Mouse (Mus musculus) stomach, embryonic 14.5 days (tissue): ENCODE results near the gene Dock3. TPM values are rescaled to one million over a fixed set of nuclear protein-coding genes. Genes with fewer than 3 reads are reported as not detected.

Experiments
- ATAC-seq: fragments of 200-750 bp; cut with Nextera tagmentation; 2 replicates; pipeline ENCODE4 v1.8.0; 2017; ENCODE audit warnings: low read depth, moderate TSS enrichment; ENCODE audit not compliant: insufficient number of reproducible peaks, insufficient read depth, low FRiP score
- H3K27ac ChIP-seq: fragments of 300-500 bp; sonication (generic); 2 replicates; pipeline ENCODE4 v1.5.1; 2014; ENCODE audit warnings: mild to moderate bottlenecking, low read length, moderate library complexity, mixed read lengths
- H3K27me3 ChIP-seq: fragments of 300-500 bp; sonication (generic); 2 replicates; pipeline ENCODE4 v1.6.1; 2014; ENCODE audit warnings: low read length, control low read depth, mixed read lengths; ENCODE audit not compliant: control insufficient read depth, insufficient read depth
- H3K36me3 ChIP-seq: fragments of 300-500 bp; sonication (generic); 2 replicates; pipeline ENCODE4 v1.6.1; 2014; ENCODE audit warnings: mild to moderate bottlenecking, control low read depth, low read length, moderate library complexity, mixed read lengths; ENCODE audit not compliant: control insufficient read depth, insufficient read depth
- H3K4me1 ChIP-seq: fragments of 300-500 bp; sonication (generic); 2 replicates; pipeline ENCODE4 v1.6.1; 2014; ENCODE audit warnings: low read length, control low read depth, mixed read lengths; ENCODE audit not compliant: control insufficient read depth, insufficient read depth
- H3K4me2 ChIP-seq: fragments of 300-500 bp; sonication (generic); replicated peaks from 2 replicates; pipeline ENCODE4 v1.6.1; 2014; ENCODE audit warnings: low read depth, low read length, control low read depth
- H3K4me3 ChIP-seq: fragments of 300-500 bp; sonication (generic); 2 replicates; pipeline ENCODE4 v1.5.1; 2014; ENCODE audit warnings: low read depth, low read length, control low read depth
- H3K9ac ChIP-seq: fragments of 300-500 bp; sonication (generic); replicated peaks from 2 replicates; pipeline ENCODE4 v1.6.1; 2014; ENCODE audit warnings: low read depth, mild to moderate bottlenecking, control low read depth, low read length, moderate library complexity, mixed read lengths
- H3K9me3 ChIP-seq: fragments of 300-500 bp; sonication (generic); 2 replicates; pipeline ENCODE4 v1.6.1; 2016; ENCODE audit warnings: low read depth, low read length, control low read depth; ENCODE audit not compliant: control insufficient read depth
- WGBS: fragments of 180-500 bp; shearing (Covaris S2); extraction: QIAGEN DNeasy Blood & Tissue Kit; methylation state at CpG from one replicate; pipeline ENCODE4 v1.1.7; 2014; 5-methylcytosine and 5-hydroxymethylcytosine counted together
- polyA plus RNA-seq: library from polyadenylated mRNA; unstranded; fragments of >200 nt; fragmentation: Nextera tagmentation; extraction: Ambion mirVana; gene quantifications from 2 replicates; pipeline ENCODE4 v1.2.1, GENCODE M21; 2014

Gene Dock3
- polyA plus RNA-seq, 1 experiment from 2014 or later, result 0.88 TPM

DNA sequence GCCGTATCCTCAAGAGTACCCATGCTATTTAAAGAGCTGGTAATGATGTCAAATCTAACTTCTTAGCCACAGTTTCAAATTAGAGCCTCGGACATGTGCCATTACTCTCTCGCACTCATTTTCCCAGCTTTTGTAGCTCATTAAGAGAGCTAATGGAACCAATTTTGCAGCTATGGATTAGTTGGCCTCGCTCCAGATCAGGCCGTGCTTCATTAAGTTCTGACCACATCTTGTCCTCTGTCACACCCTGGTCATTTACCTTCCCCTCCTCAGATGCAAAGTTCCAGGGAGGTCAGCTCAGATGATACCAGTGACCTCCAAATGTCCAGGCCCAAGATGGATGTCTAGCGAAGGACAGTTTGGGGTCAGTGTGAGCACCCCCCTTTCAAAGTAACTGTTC is 43.0 kb upstream of the Dock3 start:
- Histone ChIP-seq H3K9ac (no peak overlapping the region), H3K4me3 (no peak overlapping the region), H3K36me3 (no peaks in the 10 kb centered on the region), H3K9me3 (no peaks in the 10 kb centered on the region), H3K4me1 (peaks cover 7% of the 10 kb centered on the region; the same call in 1 of the 2 replicates), H3K4me2 (no peak overlapping the region), H3K27ac (no peak overlapping the region), H3K27me3 (no peaks in the 10 kb centered on the region)
- ATAC-seq, result no peak
- 89% methylated on average over 6 of the region's 6 CpGs for WGBS

DNA sequence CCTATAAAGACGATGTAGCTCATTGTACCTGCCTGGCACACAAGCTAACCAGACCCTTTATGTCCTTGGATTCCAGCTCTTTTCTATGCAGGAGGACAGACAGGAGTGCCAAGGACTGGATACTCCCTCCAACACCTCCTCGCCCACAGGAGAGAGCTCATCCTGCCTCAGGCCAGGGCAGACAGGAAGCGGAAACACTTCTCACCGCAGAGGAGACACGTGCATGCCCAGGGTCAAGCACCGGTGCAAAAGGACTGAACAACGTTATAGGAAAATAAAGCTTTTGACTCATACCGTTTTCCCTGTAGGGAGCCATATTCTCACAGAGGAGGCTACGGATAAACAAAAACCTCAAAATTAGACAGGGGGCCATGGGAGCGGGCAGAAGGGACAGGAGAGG is 41.5 kb upstream of the Dock3 start:
- no peak overlapping the region for H3K9ac ChIP-seq
- H3K4me1 ChIP-seq, result no peaks in the 10 kb centered on the region
- ATAC-seq, result no peak
- WGBS, result 76% methylated on average over 10 of the region's 10 CpGs
- H3K36me3 ChIP-seq, result no peaks in the 10 kb centered on the region
- no peaks in the 10 kb centered on the region for H3K9me3 ChIP-seq
- H3K4me2 ChIP-seq, result no peak overlapping the region
- no peak overlapping the region for H3K4me3 ChIP-seq
- H3K27ac ChIP-seq, result no peak overlapping the region
- no peaks in the 10 kb centered on the region for H3K27me3 ChIP-seq

DNA sequence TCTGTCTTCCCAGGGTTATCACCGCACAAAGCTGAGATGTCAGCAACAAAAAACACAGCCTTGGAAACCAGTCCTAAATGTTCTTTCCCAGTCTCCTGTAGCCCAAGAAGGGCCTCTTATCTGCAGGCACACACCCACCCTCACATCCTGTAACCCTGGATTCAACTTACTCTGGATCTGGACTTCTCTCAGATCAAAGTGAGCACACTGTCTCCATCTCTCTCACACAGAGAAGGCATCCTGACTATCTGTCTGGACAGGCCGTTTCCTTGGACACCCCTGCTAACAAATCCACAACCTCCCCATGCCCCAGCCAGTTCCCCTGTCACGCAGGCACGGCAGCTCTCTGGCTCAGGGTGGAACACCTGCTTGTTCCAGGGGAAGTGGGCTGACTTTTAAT is 40.6 kb upstream of the Dock3 start:
- Histone ChIP-seq H3K4me3 (no peak overlapping the region), H3K27ac (no peak overlapping the region), H3K4me2 (no peak overlapping the region), H3K4me1 (no peaks in the 10 kb centered on the region), H3K27me3 (no peaks in the 10 kb centered on the region), H3K36me3 (no peaks in the 10 kb centered on the region), H3K9me3 (no peaks in the 10 kb centered on the region), H3K9ac (no peak overlapping the region)
- ATAC-seq, result no peak
- WGBS, result 63% methylated on average over 4 of the region's 4 CpGs

DNA sequence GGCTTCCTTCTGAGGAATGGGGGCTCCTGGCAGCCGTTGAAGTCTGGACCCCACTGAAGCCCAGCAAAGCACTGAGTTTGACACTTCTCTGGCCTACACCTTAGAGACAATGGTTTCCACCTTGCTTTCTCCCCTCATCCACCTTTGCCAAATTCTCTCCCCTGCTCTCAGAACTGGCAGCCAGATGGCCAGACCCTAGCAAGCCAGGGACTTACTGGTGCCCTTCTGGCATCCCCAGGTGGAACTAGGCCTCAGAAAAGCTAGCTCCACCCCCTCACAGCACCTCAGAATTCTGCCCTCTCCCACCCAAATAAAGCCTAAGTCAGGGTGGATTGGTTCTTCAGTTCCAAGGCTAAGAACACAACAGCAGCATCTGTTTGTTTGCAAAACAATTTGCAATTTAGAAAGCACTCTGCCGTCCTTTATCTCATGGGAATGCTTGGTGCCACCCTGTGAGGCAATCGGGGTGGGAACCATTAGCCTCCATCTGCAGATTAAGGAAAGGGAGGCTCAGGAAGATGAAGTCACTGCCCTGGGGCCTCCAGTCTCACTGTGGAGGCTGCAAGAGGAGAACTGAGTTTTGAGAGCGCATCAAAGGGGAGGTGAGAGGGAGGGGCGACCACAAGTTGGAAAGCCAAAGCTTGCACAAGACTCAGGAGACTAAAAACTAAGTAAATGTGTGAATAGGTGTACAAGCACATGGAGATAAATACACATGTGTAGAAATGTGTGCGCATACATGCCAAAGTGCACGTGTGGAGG is 39.6 kb upstream of the Dock3 start:
- no peaks in the 10 kb centered on the region for H3K27me3 ChIP-seq
- H3K4me3 ChIP-seq, result no peak overlapping the region
- H3K4me1 ChIP-seq, result no peaks in the 10 kb centered on the region
- no peaks in the 10 kb centered on the region for H3K36me3 ChIP-seq
- 77% methylated on average over 7 of the region's 7 CpGs for WGBS
- no peak overlapping the region for H3K27ac ChIP-seq
- no peak overlapping the region for H3K4me2 ChIP-seq
- no peak for ATAC-seq
- no peaks in the 10 kb centered on the region for H3K9me3 ChIP-seq
- no peak overlapping the region for H3K9ac ChIP-seq

DNA sequence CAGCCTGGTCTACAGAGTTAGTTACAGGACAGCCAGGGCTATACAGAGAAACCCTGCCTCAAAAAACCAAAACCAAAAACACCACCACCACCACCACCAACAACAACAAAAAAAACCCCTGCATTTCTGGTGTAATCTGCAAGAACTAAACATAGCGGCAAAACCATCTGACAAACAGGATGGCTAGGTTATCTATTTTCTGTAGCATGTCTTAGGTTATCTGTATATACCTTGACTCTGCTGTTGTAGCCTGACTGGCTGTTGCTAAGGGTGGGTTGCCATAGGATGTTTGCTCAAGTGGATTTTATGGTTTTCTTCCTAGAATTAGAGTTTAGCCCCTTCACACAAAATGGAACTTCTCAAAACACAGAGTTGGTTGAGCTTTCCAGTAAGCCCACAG is 38.1 kb upstream of the Dock3 start:
- H3K4me1 ChIP-seq, result no peaks in the 10 kb centered on the region
- no peaks in the 10 kb centered on the region for H3K9me3 ChIP-seq
- no peak for ATAC-seq
- no peaks in the 10 kb centered on the region for H3K27me3 ChIP-seq
- H3K27ac ChIP-seq, result no peak overlapping the region
- no peak overlapping the region for H3K4me2 ChIP-seq
- no peak overlapping the region for H3K4me3 ChIP-seq
- no peak overlapping the region for H3K9ac ChIP-seq
- WGBS, result 93% methylated on average over 1 of the region's 1 CpGs
- no peaks in the 10 kb centered on the region for H3K36me3 ChIP-seq

DNA sequence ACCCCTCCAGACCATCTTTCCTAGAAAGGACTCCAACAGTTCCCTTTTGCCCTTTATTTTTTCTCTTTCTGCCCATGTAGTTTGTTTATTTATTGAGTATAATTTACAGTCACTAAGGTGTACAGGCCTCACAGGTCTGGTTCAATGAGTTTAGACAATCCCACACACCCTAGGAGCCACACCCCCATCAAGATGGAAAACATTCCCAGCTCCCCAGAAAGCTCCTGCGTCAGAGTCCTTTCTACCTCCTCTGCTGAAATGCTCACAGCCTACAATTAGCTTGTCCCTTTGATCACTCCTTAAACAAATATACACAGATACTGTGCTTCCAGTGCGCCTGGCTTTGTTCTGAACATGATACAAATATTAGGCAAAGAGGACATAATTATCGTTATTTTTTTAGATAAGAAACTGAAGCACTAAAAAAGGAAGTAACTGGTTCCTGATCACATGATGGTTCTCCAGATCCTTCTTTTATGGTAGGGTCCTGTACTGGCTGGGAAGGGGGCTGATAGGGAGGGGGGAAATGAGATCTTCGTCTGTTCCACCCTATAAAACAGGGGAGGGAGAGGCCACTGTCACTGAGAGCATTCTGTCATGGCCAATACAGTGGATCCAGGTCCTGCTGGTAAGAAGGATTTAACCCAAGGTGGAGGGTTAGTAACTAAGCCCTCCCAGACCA is 36.2 kb upstream of the Dock3 start:
- Histone ChIP-seq H3K4me3 (no peak overlapping the region), H3K27me3 (no peaks in the 10 kb centered on the region), H3K4me2 (no peak overlapping the region), H3K27ac (no peak overlapping the region), H3K36me3 (no peaks in the 10 kb centered on the region), H3K4me1 (no peaks in the 10 kb centered on the region), H3K9me3 (no peaks in the 10 kb centered on the region), H3K9ac (no peak overlapping the region)
- ATAC-seq, result no peak
- WGBS, result 25% methylated on average over 4 of the region's 4 CpGs

DNA sequence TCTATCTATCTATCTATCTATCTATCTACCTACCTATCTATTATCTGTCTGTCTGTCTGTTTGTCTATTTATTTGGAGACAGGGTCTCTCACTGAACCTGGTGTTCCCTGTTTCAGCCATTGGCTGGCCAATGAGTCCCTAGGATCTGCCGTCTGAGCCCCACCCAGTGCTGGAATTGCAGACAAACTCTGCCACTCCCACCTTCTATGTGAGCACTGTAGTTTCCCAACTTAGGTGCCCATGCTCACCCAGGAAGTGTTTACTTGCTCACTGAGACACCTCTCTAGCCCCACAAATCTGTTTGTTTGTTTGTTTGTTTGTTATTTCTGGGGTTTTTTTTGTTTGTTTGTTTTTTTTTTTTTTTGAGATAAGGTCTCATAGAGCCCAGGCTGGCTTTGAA is 35.3 kb upstream of the Dock3 start:
- WGBS, result 50% methylated on average over 1 of the region's 1 CpGs
- H3K9me3 ChIP-seq, result no peaks in the 10 kb centered on the region
- no peak overlapping the region for H3K4me3 ChIP-seq
- no peak for ATAC-seq
- H3K27ac ChIP-seq, result no peak overlapping the region
- H3K4me1 ChIP-seq, result no peaks in the 10 kb centered on the region
- H3K27me3 ChIP-seq, result no peaks in the 10 kb centered on the region
- H3K4me2 ChIP-seq, result no peak overlapping the region
- no peaks in the 10 kb centered on the region for H3K36me3 ChIP-seq
- no peak overlapping the region for H3K9ac ChIP-seq

- Histone ChIP-seq H3K27me3 (no peaks in the 10 kb centered on the region), H3K9me3 (no peaks in the 10 kb centered on the region), H3K27ac (no peak overlapping the region), H3K4me3 (no peak overlapping the region), H3K9ac (no peak overlapping the region), H3K4me2 (no peak overlapping the region), H3K36me3 (no peaks in the 10 kb centered on the region), H3K4me1 (no peaks in the 10 kb centered on the region)
- WGBS, result 57% methylated on average over 3 of the region's 3 CpGs
- no peak for ATAC-seq
These were observed 33.0 kb upstream of the Dock3 start for GRCm38 (mm10) chr9:107264731-107265130.
